Mouse (Mus musculus) megakaryocyte, embryonic 14.5 days (primary cell): Measurements from ENCODE around the gene Col4a2.

Experiments
- FLI1 ChIP-seq: IDR thresholded peaks from 2 replicates; pipeline ENCODE4 v1.6.1; 2012; ENCODE audit warnings: low read length, inconsistent platforms, mixed read lengths
- GATA1 ChIP-seq: IDR thresholded peaks from 3 replicates; pipeline ENCODE4 v1.6.1; 2012; ENCODE audit warnings: mixed read lengths, low read length, inconsistent platforms, borderline replicate concordance

- no peak for TF ChIP-seq GATA1
- TF ChIP-seq FLI1 = no peak
Observed at GRCm38 (mm10) chr8:11384841-11385240, 72.2 kb downstream of the Col4a2 start.
